Mouse (Mus musculus) midbrain, postnatal 0 days (tissue): ENCODE measurements at regions not wholly inside any gene's neighbourhood (a gene's known extent, or its start where the extent isn't known, plus 50 kb on each side); places are given as distances from the start of the nearest gene placed in this dataset.

Source experiments
- ATAC-seq: fragments of 200-750 bp; cut with Nextera tagmentation; 2 replicates; pipeline ENCODE4 v1.8.0; 2017; ENCODE audit warnings: moderate number of reproducible peaks, mild to moderate bottlenecking, moderate TSS enrichment, moderate library complexity; ENCODE audit not compliant: low FRiP score
- DNase-seq: peaks from one replicate; pipeline ENCODE4 v3.0.0-alpha.2; 2015; ENCODE audit warnings: low spot score
- H3K27ac ChIP-seq: fragments of 300-500 bp; sonication (generic); 2 replicates; pipeline ENCODE4 v1.5.1; 2014; ENCODE audit warnings: low read depth, mild to moderate bottlenecking, low read length, mixed read lengths
- H3K27me3 ChIP-seq: fragments of 300-500 bp; sonication (generic); 2 replicates; pipeline ENCODE4 v1.6.1; 2014; ENCODE audit warnings: low read length, control low read depth, mixed read lengths; ENCODE audit not compliant: insufficient read depth
- H3K36me3 ChIP-seq: fragments of 300-500 bp; sonication (generic); 2 replicates; pipeline ENCODE4 v1.6.1; 2014; ENCODE audit warnings: low read length, control low read depth, mixed read lengths; ENCODE audit not compliant: insufficient read depth
- H3K4me1 ChIP-seq: fragments of 300-500 bp; sonication (generic); 2 replicates; pipeline ENCODE4 v1.6.1; 2014; ENCODE audit warnings: mild to moderate bottlenecking, control low read depth, antibody characterized with exemption, low read length, mixed read lengths; ENCODE audit not compliant: insufficient read depth
- H3K4me2 ChIP-seq: fragments of 300-500 bp; sonication (generic); 2 replicates; pipeline ENCODE4 v1.6.1; 2014; ENCODE audit warnings: low read depth, mild to moderate bottlenecking, low read length, mixed read lengths; ENCODE audit not compliant: poor library complexity, severe bottlenecking
- H3K4me3 ChIP-seq: fragments of 300-500 bp; sonication (generic); 2 replicates; pipeline ENCODE4 v1.5.1; 2014; ENCODE audit warnings: low read depth, mild to moderate bottlenecking, low read length, moderate library complexity
- H3K9ac ChIP-seq: fragments of 300-500 bp; sonication (generic); replicated peaks from 2 replicates; pipeline ENCODE4 v1.6.1; 2014; ENCODE audit warnings: mild to moderate bottlenecking, low read length, moderate library complexity, mixed read lengths; ENCODE audit not compliant: poor library complexity, severe bottlenecking
- H3K9me3 ChIP-seq: fragments of 300-500 bp; sonication (generic); 2 replicates; pipeline ENCODE4 v1.6.1; 2016; ENCODE audit warnings: low read length, control low read depth
- CTCF ChIP-seq: IDR thresholded peaks from 2 replicates; pipeline ENCODE4 v1.5.1; 2016; ENCODE audit warnings: antibody characterized with exemption, mild to moderate bottlenecking
- WGBS: fragments of 180-500 bp; shearing (Covaris S2); extraction: QIAGEN DNeasy Blood & Tissue Kit; methylation state at CpG from one replicate; pipeline ENCODE4 v1.1.7; 2014; 5-methylcytosine and 5-hydroxymethylcytosine counted together

- no peak overlapping the region for H3K4me2 ChIP-seq
- H3K27ac ChIP-seq, result no peak overlapping the region
- H3K27me3 ChIP-seq, result no peaks in the 10 kb centered on the region
- no peaks in the 10 kb centered on the region for H3K36me3 ChIP-seq
- DNase-seq, result no peak
- TF ChIP-seq CTCF, result no peak
- no peak for ATAC-seq
- no peak overlapping the region for H3K4me3 ChIP-seq
- no peaks in the 10 kb centered on the region for H3K9me3 ChIP-seq
- no peak overlapping the region for H3K9ac ChIP-seq
- 44% methylated on average over 9 of the region's 9 CpGs for WGBS
- no peaks in the 10 kb centered on the region for H3K4me1 ChIP-seq
These were observed 766.8 kb downstream of the Tmem114 start for GRCm38 (mm10) chr16:7658133-7658532.

- ATAC-seq, result no peak
These were observed 770.5 kb downstream of the Tmem114 start for GRCm38 (mm10) chr16:7654451-7654850.

GRCm38 (mm10) chr16:7649771-7650170, 775.2 kb downstream of the Tmem114 start:
- WGBS, result 14% methylated on average over 1 of the region's 1 CpGs
- H3K36me3 ChIP-seq, result no peaks in the 10 kb centered on the region
- no peak for DNase-seq

More at GRCm38 (mm10) chr16:7654451-7654850, 770.5 kb downstream of the Tmem114 start:
- Histone ChIP-seq H3K27me3 (no peaks in the 10 kb centered on the region), H3K4me1 (no peaks in the 10 kb centered on the region), H3K9me3 (no peaks in the 10 kb centered on the region), H3K4me3 (no peak overlapping the region), H3K9ac (no peak overlapping the region), H3K27ac (no peak overlapping the region), H3K4me2 (no peak overlapping the region), H3K36me3 (no peaks in the 10 kb centered on the region)
- no peak for DNase-seq
- WGBS, result 91% methylated on average over 6 of the region's 6 CpGs
- no peak for TF ChIP-seq CTCF

GRCm38 (mm10) chr16:7647275-7647926, 777.5 kb downstream of the Tmem114 start:
- Histone ChIP-seq H3K36me3 (no peaks in the 10 kb centered on the region), H3K27ac (no peak overlapping the region), H3K4me1 (no peaks in the 10 kb centered on the region), H3K27me3 (no peaks in the 10 kb centered on the region), H3K9ac (no peak overlapping the region), H3K9me3 (no peaks in the 10 kb centered on the region), H3K4me2 (no peak overlapping the region), H3K4me3 (no peak overlapping the region)
- DNase-seq, result no peak
- no peak for ATAC-seq
- no peak for TF ChIP-seq CTCF

More at GRCm38 (mm10) chr16:7649771-7650170, 775.2 kb downstream of the Tmem114 start:
- Histone ChIP-seq H3K27me3 (no peaks in the 10 kb centered on the region), H3K4me2 (no peak overlapping the region), H3K4me3 (no peak overlapping the region), H3K27ac (no peak overlapping the region), H3K4me1 (no peaks in the 10 kb centered on the region), H3K9me3 (no peaks in the 10 kb centered on the region), H3K9ac (no peak overlapping the region)
- ATAC-seq, result no peak
- TF ChIP-seq CTCF, result no peak

- ATAC-seq (no peak), DNase-seq (no peak)
- no peak overlapping the region for H3K4me2 ChIP-seq
- no peaks in the 10 kb centered on the region for H3K4me1 ChIP-seq
- no peak overlapping the region for H3K4me3 ChIP-seq
- no peaks in the 10 kb centered on the region for H3K27me3 ChIP-seq
- no peaks in the 10 kb centered on the region for H3K36me3 ChIP-seq
- H3K9ac ChIP-seq, result no peak overlapping the region
- H3K27ac ChIP-seq, result no peak overlapping the region
- TF ChIP-seq CTCF, result no peak
- no peaks in the 10 kb centered on the region for H3K9me3 ChIP-seq
These were observed 780.6 kb downstream of the Tmem114 start for GRCm38 (mm10) chr16:7644363-7644762.

GRCm38 (mm10) chr16:7638955-7639755, 785.8 kb downstream of the Tmem114 start:
- Histone ChIP-seq H3K9ac (no peak overlapping the region), H3K4me3 (no peak overlapping the region), H3K27me3 (no peaks in the 10 kb centered on the region), H3K9me3 (no peaks in the 10 kb centered on the region), H3K4me1 (no peaks in the 10 kb centered on the region), H3K4me2 (no peak overlapping the region), H3K27ac (no peak overlapping the region), H3K36me3 (no peaks in the 10 kb centered on the region)
- no peak for TF ChIP-seq CTCF
- no peak for ATAC-seq
- WGBS, result 44% methylated on average over 15 of the region's 15 CpGs
- peak; percentile 22 for DNase-seq
